Mouse (Mus musculus) embryonic facial prominence, embryonic 10.5 days (tissue): ENCODE results near the gene Klhl29. TPM values are rescaled to one million over a fixed set of nuclear protein-coding genes. Genes with fewer than 3 reads are reported as not detected.
A peak's percentile ranks its signal among the peaks of the same experiment; 100 is the strongest.

Source experiments
- DNase-seq: peaks from one replicate; pipeline ENCODE4 v3.0.0-alpha.2; 2017; ENCODE audit warnings: low spot score
- H3K27ac ChIP-seq: fragments of 300-500 bp; sonication (generic); replicated peaks from 2 replicates; pipeline ENCODE4 v1.5.1; 2016; ENCODE audit warnings: mild to moderate bottlenecking
- H3K27me3 ChIP-seq: fragments of 300-500 bp; sonication (generic); replicated peaks from 2 replicates; pipeline ENCODE4 v1.6.1; 2016; ENCODE audit warnings: low read depth, mild to moderate bottlenecking; ENCODE audit not compliant: poor library complexity, severe bottlenecking
- H3K36me3 ChIP-seq: fragments of 300-500 bp; sonication (generic); replicated peaks from 2 replicates; pipeline ENCODE4 v1.6.1; 2016; ENCODE audit warnings: mild to moderate bottlenecking, moderate library complexity
- H3K4me1 ChIP-seq: fragments of 300-500 bp; sonication (generic); 2 replicates; pipeline ENCODE4 v1.6.1; 2016
- H3K4me3 ChIP-seq: fragments of 300-500 bp; sonication (generic); 2 replicates; pipeline ENCODE4 v1.5.1; 2016; ENCODE audit warnings: mild to moderate bottlenecking, moderate library complexity
- H3K9me3 ChIP-seq: fragments of 300-500 bp; sonication (generic); 2 replicates; pipeline ENCODE4 v1.6.1; 2016; ENCODE audit warnings: mild to moderate bottlenecking
- WGBS: fragments of 180-500 bp; shearing (Covaris S2); methylation state at CpG from one replicate; pipeline ENCODE4 v1.1.7; 2016; 5-methylcytosine and 5-hydroxymethylcytosine counted together
- polyA plus RNA-seq: library from polyadenylated mRNA; unstranded; fragments of >200 nt; fragmentation: Nextera tagmentation; extraction: Ambion mirVana; gene quantifications from 2 replicates; pipeline ENCODE4 v1.2.1, GENCODE M21; 2016

Gene Klhl29
- polyA plus RNA-seq, 1 experiment from 2014 or later = 1.00 TPM

- 73% methylated on average over 9 of the region's 9 CpGs for WGBS
- no peaks in the 10 kb centered on the region for H3K36me3 ChIP-seq
- H3K27ac ChIP-seq = no peak overlapping the region
- no peaks in the 10 kb centered on the region for H3K9me3 ChIP-seq
- H3K27me3 ChIP-seq = no peaks in the 10 kb centered on the region
- H3K4me1 ChIP-seq = peaks cover 16% of the 10 kb centered on the region
- no peak overlapping the region for H3K4me3 ChIP-seq
- no peak for DNase-seq
Measured at GRCm38 (mm10) chr12:5165411-5165810, 210.1 kb downstream of the Klhl29 start.

DNA sequence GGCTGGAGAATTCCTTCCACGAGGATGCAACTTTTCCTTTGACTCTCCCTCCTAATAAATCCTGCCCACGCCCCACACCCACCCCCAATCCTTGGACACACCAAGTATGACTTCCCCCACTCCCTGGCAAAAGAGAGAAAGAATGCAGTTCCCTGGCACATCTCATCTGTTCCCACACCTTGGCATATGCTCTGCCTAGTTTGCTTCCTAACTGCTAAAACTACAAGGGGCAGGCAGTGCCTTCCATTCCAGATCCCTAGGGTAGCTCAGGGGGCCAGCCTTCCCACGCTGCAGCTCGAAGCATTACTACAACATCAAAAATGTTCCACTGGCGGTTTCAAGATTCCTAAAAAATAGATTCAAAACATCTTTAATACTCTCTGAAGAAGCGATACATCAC is 212.8 kb downstream of the Klhl29 start:
- Histone ChIP-seq H3K36me3 (no peaks in the 10 kb centered on the region), H3K27me3 (no peaks in the 10 kb centered on the region), H3K4me1 (peaks cover 16% of the 10 kb centered on the region), H3K4me3 (no peak overlapping the region), H3K9me3 (no peaks in the 10 kb centered on the region), H3K27ac (no peak overlapping the region)
- DNase-seq = no peak
- WGBS = 87% methylated on average over 6 of the region's 6 CpGs

- Histone ChIP-seq H3K27me3 (no peaks in the 10 kb centered on the region), H3K27ac (no peak overlapping the region), H3K9me3 (no peaks in the 10 kb centered on the region), H3K36me3 (no peaks in the 10 kb centered on the region), H3K4me1 (peaks cover 24% of the 10 kb centered on the region), H3K4me3 (no peak overlapping the region)
- WGBS = 89% methylated on average over 4 of the region's 4 CpGs
- no peak for DNase-seq
Measured at GRCm38 (mm10) chr12:5161631-5162030, 213.9 kb downstream of the Klhl29 start.

DNA sequence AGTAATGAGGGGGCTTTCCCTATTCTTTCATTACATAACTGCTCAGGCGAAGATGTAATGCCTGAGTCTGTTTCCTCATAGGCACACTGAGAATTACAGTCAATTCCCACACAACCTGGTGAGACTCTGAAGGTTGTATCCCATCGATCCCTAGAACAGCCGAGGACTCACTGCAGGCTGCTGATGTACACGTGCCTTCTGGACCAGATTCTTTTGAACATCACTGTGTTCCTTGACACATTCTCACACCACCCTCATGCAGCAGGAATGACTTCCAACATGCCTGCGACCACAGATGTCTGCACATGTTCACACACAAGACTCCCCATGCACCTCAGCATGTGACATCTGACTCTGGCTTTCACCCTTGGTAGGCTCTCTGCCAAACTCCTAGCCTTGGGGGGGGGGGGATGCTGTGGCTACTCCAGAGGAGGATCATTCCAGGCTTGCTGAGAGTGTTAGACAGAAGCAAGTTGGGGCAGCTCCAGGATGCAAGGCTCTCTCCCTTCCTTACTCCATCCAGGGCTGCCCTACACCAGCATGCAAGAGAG is 217.5 kb downstream of the Klhl29 start:
- no peak for DNase-seq
- H3K27me3 ChIP-seq = no peaks in the 10 kb centered on the region
- no peak overlapping the region for H3K27ac ChIP-seq
- peaks cover 28% of the 10 kb centered on the region for H3K4me1 ChIP-seq
- H3K9me3 ChIP-seq = no peaks in the 10 kb centered on the region
- H3K36me3 ChIP-seq = no peaks in the 10 kb centered on the region
- H3K4me3 ChIP-seq = no peak overlapping the region
- 85% methylated on average over 5 of the region's 5 CpGs for WGBS

GRCm38 (mm10) chr12:5157021-5157681 is 218.3 kb downstream of the Klhl29 start:
- 77% methylated on average over 6 of the region's 6 CpGs for WGBS
- peaks cover 27% of the 10 kb centered on the region for H3K4me1 ChIP-seq
- H3K36me3 ChIP-seq = no peaks in the 10 kb centered on the region
- H3K9me3 ChIP-seq = no peaks in the 10 kb centered on the region
- no peak overlapping the region for H3K4me3 ChIP-seq
- DNase-seq = no peak
- H3K27me3 ChIP-seq = no peaks in the 10 kb centered on the region
- H3K27ac ChIP-seq = no peak overlapping the region

- Histone ChIP-seq H3K27me3 (no peaks in the 10 kb centered on the region), H3K27ac (no peak overlapping the region), H3K36me3 (no peaks in the 10 kb centered on the region), H3K4me3 (no peak overlapping the region), H3K9me3 (no peaks in the 10 kb centered on the region), H3K4me1 (peaks cover 40% of the 10 kb centered on the region)
- DNase-seq = no peak
- 77% methylated on average over 3 of the region's 3 CpGs for WGBS
Measured at GRCm38 (mm10) chr12:5155177-5155576, 220.3 kb downstream of the Klhl29 start.

GRCm38 (mm10) chr12:5151859-5152258 is 223.6 kb downstream of the Klhl29 start:
- H3K27ac ChIP-seq = peak overlapping the region; percentile 65
- 21% methylated on average over 10 of the region's 10 CpGs for WGBS
- DNase-seq = peak; percentile 73

DNA sequence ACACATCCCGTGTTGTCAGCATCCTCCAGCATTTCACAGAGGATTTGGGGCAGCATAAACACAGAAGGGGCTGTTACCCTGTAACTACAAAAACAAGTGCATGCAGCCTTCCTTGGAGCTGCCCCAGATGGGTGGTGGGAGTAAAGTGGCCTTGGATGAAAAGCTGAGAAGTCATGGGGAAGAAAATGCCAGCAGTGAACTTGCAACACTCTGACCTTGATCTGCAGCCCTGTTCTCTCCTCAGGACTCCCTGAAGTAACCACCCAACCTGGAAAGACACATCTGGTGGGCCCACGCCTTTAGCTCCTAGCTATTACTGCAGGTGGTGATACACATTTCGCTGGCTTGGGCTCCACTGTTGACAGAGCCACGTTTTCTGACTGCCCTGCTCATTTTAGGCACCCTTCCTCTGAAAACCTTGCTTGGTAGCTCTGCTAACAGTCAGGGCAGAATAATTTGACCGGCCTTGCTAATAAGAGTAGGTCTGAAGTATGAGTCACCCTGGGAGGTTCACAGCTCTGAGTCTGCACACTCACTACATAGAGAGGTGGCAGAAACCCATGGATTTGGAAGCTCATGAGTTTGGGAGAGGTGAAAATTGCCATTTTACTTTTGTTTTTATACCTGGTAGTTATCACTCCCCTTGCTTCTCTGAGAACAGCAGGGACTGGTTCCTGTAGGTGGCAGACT is 228.0 kb downstream of the Klhl29 start:
- no peaks in the 10 kb centered on the region for H3K27me3 ChIP-seq
- H3K27ac ChIP-seq = no peak overlapping the region
- H3K36me3 ChIP-seq = no peaks in the 10 kb centered on the region
- H3K4me3 ChIP-seq = no peak overlapping the region
- H3K4me1 ChIP-seq = peaks cover 37% of the 10 kb centered on the region
- H3K9me3 ChIP-seq = no peaks in the 10 kb centered on the region
- DNase-seq = no peak
- 85% methylated on average over 5 of the region's 5 CpGs for WGBS

More at GRCm38 (mm10) chr12:5151859-5152258, 223.6 kb downstream of the Klhl29 start:
- peaks cover 34% of the 10 kb centered on the region for H3K4me1 ChIP-seq
- H3K4me3 ChIP-seq = no peak overlapping the region
- no peaks in the 10 kb centered on the region for H3K36me3 ChIP-seq
- no peaks in the 10 kb centered on the region for H3K27me3 ChIP-seq
- H3K9me3 ChIP-seq = no peaks in the 10 kb centered on the region

DNA sequence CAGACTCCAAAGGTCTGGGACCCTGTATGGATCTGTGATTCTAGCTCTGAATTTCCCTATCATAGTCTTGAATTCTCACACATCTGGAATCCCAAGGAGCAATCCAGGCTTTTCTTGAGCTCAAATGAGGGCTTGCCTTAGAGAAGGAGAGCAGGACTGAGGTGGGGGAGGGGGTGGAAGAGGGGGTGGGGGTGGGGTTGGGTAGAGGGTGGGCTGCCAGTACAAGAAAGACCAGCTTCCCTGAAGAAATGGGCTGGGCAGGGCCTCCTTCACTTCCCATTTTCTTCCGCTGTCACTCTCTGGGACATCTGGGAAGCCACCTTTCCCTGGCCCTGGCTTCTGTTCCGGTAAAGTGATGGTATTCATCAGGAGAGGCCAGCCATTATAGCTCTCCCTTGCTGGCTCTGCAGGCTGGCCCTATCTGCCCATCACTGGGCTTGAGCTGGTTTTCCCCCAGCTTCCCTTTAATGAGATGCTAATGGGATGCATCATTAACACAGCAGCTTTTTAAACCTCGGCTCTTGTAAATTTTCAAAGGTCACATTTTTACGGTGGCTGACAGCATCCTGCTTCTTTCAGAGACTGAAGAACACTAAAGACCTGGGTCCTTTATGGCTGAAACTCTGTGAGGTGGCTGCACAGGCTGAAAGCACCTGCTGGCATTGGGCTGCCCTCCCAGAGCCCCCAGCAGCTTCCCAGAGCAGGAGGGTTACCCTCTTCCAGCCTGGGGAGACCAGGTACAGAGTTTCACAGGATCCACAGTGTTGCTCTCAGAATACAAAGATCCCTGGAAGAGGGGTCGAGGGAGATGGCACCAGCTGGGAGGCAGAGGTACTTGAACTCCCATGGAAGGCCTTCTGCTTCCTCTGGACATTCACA is 231.3 kb downstream of the Klhl29 start:
- H3K27ac ChIP-seq = peak overlapping the region; percentile 57
- no peaks in the 10 kb centered on the region for H3K27me3 ChIP-seq
- no peak overlapping the region for H3K4me3 ChIP-seq
- peaks cover 6% of the 10 kb centered on the region; the same call in 1 of the 2 replicates for H3K36me3 ChIP-seq
- no peaks in the 10 kb centered on the region for H3K9me3 ChIP-seq
- WGBS = 41% methylated on average over 5 of the region's 5 CpGs
- no peak for DNase-seq
- peaks cover 28% of the 10 kb centered on the region for H3K4me1 ChIP-seq

DNA sequence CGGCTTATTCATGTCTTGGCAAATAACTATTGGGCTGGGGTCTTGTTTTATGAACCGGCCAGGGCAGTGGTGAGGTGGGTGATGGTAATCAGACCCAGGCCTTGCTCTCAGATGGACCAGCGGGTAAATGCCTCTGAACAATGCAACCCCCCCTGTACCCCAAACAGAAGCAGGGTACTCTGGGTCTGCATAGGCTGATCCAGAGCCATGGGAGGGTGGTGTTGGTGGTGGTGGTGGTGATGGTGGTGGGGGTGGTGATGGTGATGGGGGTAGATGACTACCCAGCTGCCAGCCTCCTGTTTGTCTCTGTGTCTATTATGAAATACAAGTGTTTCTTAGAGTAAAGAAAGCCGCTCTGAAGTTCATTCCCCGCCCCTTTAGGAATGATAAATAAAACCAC is 232.3 kb downstream of the Klhl29 start:
- peaks cover 6% of the 10 kb centered on the region; the same call in 1 of the 2 replicates for H3K36me3 ChIP-seq
- H3K4me3 ChIP-seq = no peak overlapping the region
- WGBS = 61% methylated on average over 5 of the region's 5 CpGs
- H3K9me3 ChIP-seq = no peaks in the 10 kb centered on the region
- DNase-seq = no peak
- H3K4me1 ChIP-seq = peaks cover 28% of the 10 kb centered on the region
- no peaks in the 10 kb centered on the region for H3K27me3 ChIP-seq
- peak overlapping the region; percentile 69 for H3K27ac ChIP-seq

DNA sequence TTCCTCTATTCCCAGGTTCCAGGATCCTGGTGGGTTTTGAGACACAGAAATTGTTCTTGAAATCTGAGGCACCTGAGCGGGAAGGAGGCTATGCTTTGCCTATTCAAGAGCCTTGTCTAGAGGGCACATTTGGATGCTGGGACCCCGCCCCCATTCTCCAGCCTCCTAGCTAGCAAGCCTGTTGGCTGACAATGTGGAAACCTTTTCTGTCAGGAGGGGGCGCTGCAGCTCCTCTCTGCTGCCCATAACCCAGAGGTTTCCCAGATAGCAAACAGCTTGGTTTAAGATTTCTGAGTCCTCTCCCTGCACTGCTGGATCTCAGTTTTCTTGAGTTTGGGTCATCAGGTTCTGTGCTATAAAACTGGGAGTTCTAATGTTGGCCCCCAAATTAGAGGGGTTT is 232.7 kb downstream of the Klhl29 start:
- H3K4me1 ChIP-seq = peaks cover 28% of the 10 kb centered on the region
- H3K4me3 ChIP-seq = no peak overlapping the region
- no peaks in the 10 kb centered on the region for H3K27me3 ChIP-seq
- H3K27ac ChIP-seq = peak overlapping the region; percentile 69; the same call in 1 of the 2 replicates
- DNase-seq = peak; percentile 89
- WGBS = 8% methylated on average over 3 of the region's 3 CpGs
- H3K9me3 ChIP-seq = no peaks in the 10 kb centered on the region
- peaks cover 6% of the 10 kb centered on the region; the same call in 1 of the 2 replicates for H3K36me3 ChIP-seq

- H3K4me1 ChIP-seq = peaks cover 28% of the 10 kb centered on the region
- DNase-seq = no peak
- WGBS = 65% methylated on average over 4 of the region's 4 CpGs
- H3K27ac ChIP-seq = no peak overlapping the region
- H3K36me3 ChIP-seq = peaks cover 13% of the 10 kb centered on the region
- H3K9me3 ChIP-seq = no peaks in the 10 kb centered on the region
- no peak overlapping the region for H3K4me3 ChIP-seq
- H3K27me3 ChIP-seq = no peaks in the 10 kb centered on the region
Measured at GRCm38 (mm10) chr12:5141040-5141439, 234.4 kb downstream of the Klhl29 start.
